Mouse (Mus musculus) left cerebral cortex, postnatal 4 days (tissue): ENCODE measurements around the gene Gm12216. TPM values are rescaled to one million over a fixed set of nuclear protein-coding genes. Genes with fewer than 3 reads are reported as not detected.

Experiments
- DNase-seq: peaks from one replicate; pipeline ENCODE4 v3.0.0-alpha.2; 2022
- intact Hi-C: fragments of 180-260 bp; cut with DNase I; formaldehyde crosslinking; loops from one replicate; pipeline ENCODE4 v1.15.1; 2025
- total RNA-seq, 2 experiments: library from RNA; stranded (reverse); gene quantifications; 2 replicates each; pipeline ENCODE4 v1.2.3; 2021

The Gm12216 gene
- total RNA-seq, 2 experiments from 2014 or later: 1.1 to 1.3 TPM

DNA sequence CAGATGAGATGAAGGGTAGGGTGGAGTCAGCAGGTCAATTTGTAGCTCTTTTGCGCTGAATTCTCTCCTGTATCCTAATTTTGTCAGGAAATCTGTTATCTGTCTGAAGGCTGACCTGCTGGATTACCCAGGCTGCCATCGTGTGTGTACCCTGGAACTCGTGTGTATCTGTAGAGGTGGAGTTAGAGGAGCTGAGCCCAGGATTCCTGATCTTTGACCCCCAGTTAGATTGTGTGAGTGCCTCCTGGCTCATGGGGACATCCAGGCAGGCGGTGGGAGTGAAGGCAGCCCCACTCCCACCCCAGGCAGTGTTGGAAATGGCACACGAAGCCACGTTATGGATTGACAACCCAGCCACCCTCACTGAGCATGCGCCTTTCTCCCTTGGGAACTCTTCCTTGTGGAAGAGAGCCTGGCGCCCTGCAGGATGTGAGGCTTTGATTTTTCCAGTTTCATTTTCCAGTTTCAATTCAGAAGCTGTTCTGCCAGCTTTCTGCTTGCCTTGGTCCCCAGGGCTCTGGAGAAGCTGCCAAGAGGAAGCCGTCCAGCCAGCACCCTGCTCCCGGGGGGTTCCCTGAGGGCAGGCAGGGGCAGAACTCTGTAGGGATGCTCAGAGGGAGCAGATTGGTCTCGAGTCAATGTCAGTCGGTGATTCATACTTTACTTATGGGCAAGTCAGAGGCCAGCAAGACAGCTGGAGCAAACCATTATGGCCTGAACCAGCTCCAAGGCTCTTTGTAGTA, 62.5 kb downstream of the Gm12216 start:
- DNase-seq: no peak
- intact Hi-C loops: no loop called here

DNA sequence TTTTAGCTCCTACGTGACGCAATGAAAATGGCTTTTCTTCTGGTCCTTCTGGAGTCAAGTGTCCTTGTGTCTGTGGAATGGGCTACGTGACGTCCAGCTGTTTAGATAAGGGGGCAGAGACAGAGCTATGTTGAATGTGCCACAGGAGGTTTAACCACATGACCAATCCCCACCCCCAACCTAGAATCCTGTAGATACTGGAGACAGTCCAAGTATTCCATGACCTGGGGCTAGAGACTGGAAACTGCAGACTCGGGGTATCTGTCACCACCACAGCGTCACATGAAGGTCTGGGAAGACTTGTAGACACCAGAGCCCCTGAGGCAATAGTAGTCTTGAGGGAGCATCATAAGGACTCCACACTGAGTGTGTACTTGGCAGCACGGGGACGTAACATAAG, 63.2 kb downstream of the Gm12216 start:
- DNase-seq: no peak
- intact Hi-C loops: no loop called here

DNA sequence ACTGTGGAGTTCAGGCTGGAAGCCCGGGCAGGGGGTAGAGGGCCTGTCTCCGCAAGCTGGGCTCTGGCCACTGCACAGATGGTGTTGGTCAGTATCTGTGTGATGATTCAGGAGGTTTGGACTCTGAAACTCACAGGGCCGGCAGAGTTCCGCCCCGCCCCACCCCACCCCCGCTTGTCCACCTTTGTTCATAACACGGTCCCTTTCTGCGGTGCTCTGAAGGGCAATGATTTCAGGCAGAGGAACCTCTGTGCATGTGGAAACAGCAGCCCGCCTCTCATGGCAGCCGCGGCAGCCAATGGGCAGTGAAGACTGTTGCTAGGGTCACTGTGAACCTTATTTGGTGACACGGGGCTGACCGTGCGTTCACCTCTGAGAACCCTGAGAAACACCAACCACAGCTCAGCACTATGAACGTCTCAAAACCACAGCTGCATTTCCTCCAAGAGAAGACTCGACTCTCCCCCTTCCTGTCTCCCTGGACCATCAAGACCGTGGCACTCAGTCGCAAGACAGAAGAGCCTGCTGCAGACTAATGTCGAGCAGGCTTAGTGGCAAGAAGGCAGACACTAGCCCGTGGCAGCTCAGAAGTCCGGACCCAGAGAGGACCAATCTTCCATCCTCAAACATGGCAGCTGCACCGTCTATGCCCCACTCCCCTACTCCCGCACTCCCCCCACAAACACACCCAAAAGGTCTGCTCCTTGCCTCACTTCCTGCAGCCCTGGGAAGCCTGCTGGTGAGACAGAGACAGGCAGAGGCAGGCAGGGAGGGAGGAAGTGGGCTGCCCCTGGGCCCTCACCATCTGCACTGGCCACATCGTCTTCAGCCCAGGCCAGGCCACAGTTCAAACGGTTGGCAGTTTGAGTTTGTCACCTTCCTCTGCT, 64.1 kb downstream of the Gm12216 start:
- intact Hi-C loops: no loop called here
- DNase-seq: no peak

DNA sequence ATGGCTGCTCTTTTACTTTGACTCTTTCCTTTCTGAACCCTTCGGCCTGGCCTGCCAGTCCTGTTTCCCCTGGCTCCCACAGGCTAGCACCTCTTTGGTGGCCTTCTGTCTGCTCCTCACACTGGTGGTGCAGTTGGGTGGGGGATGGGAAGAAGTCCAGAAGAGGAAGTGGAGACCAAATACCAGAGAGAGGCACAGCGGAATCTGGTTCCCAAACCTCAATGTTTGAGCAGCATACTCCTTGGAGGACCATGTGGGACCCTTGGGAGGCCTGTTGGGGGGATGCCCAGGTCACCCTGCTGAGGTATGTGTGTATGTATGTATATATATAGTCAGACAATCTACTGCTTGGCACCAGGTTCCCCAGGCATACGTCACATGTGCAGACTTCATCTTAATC, 65.0 kb downstream of the Gm12216 start:
- DNase-seq: no peak
- intact Hi-C loops: no loop called here

DNA sequence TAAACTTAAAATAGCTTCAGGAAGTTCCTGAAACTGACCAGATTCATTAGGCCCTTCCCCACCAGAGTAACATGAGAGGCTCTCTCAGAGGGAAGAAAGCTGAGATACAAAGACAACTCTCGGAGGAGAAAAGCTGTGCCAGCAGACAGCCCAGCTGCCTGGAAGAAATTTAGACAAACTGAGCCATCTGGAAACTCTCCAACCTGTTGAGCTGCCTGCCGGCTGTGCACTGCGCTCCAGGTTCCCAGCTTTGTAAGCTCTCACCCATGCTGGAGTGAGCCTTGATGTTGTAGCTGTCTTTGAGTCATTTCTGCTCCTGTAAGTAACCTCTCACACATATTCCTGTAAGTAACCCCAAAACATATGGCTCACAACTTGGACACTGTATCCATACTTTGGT, 66.1 kb downstream of the Gm12216 start:
- intact Hi-C loops: no loop called here
- peak; percentile 59 for DNase-seq

DNA sequence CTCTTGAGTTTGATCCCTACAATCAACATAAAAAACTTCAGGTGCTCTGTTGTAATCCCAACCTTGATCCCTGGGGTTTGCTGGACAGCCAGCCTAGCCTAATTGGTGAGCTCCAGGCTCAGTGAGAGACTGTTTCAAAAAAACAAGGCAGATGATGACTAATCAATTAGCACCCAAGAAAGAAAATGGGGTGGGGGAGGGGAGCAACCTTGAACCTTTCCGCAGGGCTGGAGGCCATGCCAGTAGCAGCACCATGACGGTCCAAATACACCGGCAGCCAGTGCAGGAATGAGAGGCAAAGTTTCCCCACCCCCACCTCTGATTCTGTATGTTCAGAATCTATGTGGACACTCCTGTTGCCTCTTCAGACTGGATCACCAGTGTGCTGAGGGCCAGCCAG, 69.8 kb downstream of the Gm12216 start:
- DNase-seq: no peak
- intact Hi-C loops: no loop called here

DNA sequence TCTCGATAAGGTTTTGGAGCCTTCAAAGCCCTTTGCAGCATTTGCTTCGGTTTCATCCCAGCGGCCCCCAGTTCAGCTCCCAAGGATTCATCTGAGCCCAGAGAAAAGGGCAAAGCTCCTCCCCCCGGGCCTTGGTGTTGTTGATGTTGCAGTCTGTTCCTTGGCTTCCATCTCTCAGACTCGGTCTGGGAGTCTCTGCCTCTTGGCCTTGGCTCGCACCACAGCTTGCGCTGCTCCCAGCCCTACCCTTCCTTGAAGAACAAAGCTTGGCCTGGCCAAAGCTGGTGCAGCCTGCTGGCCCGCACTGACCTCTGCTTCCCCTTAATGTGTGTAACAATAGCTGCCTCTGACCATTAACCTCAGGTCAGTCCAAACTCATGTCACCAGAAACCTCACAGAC, 70.9 kb downstream of the Gm12216 start:
- intact Hi-C loops: no loop called here
- no peak for DNase-seq

DNA sequence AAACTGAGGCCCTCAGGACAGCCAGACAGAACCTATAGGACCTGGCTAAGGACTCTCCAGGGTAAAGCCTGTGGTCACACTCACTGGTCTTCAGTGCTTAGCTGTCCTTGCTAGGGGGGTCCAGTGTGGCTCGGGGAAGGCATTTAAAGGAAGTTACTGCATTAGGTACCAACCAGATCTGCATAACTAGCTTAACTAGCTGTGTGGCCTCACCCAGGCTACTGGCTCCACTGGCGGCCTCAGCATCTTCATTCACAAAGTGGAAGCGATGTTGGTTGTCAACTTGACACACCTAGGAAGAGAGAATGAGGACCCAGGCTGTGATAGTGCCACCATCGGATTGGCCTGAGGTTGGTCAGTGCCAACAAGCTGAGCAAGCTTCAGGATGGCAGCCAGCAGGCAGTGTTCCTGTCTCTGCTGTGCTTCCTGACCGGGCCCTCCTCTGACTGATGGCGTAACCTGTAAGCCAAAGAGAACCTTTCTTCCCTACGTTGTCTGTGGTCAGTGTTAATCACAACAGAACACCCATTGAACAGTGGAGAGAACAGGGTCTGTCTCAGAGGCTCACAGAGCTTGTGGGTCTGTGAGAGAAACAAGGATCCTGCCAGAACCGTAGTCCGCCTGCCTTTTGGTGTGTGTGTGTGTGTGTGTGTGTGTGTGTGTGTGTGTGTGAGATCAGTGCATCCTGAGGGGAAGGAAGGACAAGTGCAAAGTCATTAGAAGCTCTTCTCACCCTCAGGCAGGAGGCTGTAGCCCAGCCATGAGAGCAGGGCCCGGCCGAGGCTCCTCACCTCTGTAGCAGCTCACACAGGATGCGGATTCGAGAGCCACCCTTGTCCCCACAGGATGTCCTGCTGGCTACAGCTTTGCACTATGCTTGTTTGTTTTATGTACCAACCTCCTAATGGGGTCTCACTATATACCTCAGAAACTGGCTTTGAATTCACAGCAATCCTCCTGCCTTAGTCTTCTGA, 72.7 kb downstream of the Gm12216 start:
- DNase-seq: no peak
- intact Hi-C loops: no loop called here

DNA sequence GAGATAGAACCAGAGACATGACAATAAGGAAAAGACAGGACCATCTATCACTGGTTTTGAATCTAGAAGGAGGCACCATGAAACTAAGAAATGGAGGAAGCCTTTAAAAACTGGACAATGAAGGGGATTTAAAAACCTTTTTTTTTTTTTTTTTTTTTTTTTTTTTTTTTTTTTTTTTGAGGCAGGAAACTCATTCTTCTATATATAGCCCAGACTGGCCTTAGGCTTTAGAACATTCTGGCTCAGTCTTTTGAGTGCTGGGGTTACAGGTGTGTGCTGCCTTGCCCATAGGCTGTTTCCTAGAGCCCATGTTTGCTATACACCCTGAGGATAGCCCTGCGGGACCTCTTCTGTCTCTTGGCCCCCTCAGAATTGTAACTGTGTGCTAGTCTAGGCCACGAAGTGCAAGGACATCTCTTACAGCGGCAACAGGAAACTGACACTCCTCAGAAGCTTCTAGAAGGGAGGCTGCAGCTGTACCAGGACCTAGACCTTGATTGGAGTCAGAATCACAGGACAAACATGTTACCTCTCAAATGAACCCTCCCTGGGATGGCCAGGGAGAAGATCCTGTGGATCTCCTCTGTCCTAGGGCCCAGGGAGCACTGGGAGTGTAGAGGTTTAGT, 73.6 kb downstream of the Gm12216 start:
- intact Hi-C loops: no loop called here

DNA sequence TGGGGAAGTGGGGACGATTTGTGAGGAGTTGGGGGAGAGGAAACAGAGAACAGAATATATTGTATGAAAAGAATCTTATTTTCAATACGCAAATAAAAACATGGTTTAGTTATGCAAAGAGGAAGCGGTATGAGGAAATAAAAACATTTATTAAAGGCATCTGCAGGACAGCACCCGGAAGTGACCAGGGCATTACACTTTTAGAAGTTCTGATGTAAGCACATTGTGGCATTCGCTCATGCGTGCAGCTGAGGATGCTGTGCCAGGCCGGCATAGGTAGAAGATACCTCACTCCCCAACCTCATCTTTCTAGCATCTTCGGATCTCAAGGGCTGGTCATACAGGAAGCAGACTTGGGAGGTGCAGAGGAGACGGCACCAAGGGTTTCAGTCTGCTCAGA, 75.8 kb downstream of the Gm12216 start:
- DNase-seq: no peak
- intact Hi-C loops: no loop called here

More for the DNA sequence above, 73.6 kb downstream of the Gm12216 start:
- no peak for DNase-seq

DNA sequence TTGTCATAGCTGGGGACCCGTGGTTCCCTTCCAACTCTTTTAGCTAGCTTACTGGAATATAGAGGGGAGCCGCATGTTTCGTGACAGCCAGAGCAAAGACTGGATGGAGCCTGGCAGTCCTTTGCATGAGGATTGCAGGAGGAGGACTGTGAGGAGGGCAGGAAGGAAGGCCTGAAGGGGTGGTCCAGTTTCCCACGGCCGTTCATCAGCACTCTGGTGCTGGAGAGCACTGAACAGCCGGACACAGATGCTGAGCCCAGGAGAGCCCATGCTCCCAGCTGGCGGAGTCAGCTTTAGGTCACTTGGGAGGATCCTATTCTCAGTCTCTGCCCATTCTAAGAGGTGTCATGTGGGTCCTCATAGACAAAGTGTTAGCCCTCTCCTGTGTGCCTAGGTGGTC, 77.1 kb downstream of the Gm12216 start:
- no peak for DNase-seq
- intact Hi-C loops: no loop called here

DNA sequence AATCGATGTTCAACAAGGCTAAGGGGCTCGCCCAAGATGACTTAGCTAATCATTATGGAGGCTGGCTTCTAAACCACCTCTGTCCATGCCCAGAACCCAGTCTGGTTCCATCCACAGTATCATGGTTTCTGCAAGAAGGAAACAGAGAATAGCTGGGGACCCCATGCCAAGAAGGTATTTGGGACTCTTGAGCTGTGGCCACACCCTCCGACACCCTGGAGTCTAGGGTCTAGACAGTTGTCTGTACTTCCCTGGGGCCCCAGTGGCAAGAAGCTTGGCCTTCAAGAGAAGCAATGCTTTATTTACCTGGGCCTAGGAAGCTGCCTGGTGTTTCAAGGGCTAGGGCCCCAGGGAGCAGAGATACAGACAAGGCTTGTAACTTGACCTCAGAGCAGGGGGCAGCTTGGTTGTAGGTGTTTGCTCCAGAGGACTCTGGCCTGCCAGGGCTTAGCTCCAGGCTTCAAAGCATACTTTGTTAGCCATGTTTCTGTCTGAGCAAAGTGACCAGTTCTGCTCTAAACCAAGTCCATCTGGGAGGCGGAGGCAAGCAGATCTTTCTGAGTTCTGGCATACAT, 77.8 kb downstream of the Gm12216 start:
- no peak for DNase-seq
- intact Hi-C loops: no loop called here

DNA sequence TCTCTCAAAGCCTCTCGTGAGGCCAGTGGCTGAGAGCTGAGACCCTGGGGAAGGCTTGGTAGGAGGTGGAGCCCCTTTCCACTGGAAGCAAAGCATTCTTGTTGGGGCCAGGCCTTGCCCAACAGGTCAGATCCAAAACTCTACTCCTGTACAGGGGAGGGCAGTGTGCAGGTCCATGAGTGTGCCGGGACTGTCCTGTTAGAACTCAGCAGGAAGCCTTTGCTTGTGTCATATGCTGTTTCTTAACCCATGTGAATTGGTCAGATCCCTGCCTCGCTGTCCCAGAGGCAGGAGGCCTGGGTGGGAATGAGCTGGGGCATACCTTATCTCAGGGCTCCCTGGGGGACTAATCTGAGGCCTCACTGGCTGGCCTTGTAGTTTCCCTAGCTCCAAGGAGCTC, 78.8 kb downstream of the Gm12216 start:
- intact Hi-C loops: no loop called here
- DNase-seq: no peak

DNA sequence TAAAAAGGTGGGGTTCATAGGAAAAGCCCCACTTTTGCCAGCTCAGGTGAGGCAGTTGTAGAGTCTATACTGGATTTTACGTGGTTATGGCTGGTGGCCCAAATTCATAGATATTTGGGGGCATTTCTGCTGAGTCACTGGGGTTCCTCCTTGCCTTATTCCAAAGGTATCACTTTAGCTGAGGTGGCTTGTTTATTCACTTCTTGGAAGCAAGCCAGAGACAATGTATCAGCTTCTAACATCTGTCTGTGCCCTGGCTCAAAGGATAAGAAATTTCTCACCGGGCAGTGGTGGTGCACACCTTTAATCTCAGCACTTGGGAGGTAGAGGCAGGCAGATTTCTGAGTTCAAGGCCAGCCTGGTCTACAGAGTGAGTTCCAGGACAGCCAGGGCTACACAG, 79.2 kb downstream of the Gm12216 start:
- DNase-seq: no peak
- intact Hi-C loops: no loop called here

DNA sequence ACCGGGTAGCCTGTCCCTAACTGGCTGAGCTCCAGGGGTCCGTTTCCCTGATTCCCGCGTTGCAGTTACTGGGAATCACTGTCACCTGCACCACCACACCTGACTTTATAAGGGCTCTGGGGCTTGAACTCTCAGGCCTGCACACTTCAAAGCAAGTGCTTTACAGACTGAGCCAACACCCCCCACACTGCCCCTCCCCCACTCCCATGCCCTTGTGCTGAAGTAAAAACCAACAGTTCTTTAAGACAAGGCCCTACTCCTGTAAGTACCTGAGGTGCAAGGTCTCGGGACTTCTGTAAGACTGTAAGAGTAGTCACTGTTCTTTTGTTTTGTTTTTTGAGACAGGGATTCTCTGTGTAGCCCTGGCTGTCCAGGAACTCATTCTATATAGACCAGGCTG, 80.6 kb downstream of the Gm12216 start:
- intact Hi-C loops: no loop called here
- DNase-seq: no peak

DNA sequence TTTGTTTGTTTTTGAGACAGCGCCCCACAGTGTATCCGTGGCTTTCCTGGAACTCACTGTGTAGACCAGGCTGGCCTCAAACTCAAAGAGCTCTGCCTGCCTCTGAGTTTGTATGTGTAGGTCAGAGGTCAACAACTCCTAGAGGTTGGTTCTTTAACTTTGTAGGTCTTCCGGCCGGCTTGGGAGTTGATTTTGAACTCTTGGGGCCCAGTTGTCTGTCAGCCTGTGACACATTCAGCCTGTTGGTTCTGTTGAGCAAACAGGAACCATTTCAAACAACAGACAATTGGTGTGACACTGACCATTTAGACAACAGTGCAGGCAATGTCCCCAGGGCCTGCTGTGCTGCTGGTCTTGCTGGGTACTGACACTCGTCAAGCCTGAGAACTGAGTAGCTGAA, 81.3 kb downstream of the Gm12216 start:
- DNase-seq: no peak
- intact Hi-C loops: no loop called here

DNA sequence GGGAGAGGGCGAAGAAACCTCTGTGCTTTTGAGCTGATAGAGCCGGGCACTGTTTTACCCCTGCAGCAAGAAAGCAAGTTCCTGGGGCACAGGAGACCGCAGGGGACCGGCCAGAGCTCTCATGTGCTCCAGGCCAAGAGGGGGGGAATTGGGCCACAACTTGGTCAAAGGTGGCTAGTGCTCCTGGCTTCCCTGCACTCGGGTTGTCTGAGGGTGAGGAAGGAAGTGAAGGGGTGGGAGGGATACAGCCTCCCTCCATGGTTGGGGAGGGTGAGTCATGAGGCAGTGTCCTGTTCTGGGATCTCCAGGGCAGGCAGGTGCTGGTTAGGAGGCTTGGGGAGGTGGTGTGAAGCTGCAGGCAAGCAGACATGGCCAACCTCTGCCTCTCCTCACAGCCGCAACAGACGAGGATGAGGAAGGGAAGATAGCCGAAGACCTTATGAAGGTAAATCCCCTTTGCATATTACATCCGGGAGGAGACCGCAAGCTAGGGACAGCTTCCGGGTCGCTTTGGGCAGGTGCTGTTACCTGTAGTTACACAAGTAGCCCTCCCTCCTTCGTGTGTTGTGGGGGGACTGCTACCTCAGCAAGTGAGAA, 84.3 kb downstream of the Gm12216 start:
- intact Hi-C loops: no loop called here
- DNase-seq: no peak

DNA sequence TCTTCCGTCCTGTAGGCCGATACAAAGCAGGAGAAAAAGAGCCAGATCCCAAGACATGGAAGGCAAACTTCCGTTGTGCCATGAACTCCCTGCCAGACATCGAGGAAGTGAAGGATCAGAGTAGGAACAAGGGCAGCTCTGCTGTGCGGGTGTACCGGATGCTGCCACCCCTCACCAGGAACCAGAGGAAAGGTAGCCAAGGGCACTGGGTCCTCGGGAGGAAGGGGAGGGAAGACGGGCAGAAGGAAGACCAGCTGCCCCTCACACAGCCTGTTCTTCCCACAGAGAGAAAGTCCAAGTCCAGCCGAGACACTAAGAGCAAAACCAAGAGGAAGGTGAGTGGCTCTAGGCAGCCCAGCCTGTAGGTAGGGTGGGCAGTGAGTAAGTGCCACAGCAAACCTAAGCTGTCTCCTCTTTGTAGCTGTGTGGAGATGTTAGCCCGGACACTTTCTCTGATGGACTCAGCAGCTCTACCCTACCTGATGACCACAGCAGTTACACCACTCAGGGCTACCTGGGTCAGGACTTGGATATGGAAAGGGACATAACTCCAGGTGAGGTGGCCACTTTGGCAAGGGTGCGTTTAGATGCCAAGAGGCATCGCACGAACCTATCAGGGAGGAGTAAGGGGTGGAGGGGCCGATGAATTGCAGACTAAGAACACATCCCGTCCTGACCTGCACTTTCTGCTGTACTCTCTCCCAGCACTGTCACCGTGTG, 85.3 kb downstream of the Gm12216 start:
- no peak for DNase-seq
- intact Hi-C loops: no loop called here

DNA sequence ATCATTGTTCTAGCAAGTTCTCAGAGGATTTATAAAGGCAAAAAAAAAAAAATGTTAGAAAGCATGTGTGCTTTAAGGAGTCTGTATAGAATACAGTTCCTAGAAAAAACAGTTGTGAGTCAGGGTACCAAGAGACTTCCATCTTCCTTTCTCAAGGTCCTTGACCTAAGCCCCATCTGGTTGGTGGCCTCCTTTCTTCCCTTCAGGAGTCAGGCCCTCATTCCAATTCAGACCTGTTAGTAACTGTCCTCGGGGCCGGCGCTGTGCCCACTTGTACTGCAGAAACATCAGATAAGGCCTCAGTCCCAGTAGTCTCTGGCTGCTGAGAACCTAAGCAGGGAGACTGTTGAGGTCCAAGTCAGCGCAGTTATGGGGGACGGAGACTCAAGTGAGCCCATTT, 86.0 kb downstream of the Gm12216 start, which contains the start of gene Gm17334:
Gene Gm17334, minus strand, starts transcription at position 101 of the 400 bp plus-strand sequence.
- no peak for DNase-seq
- intact Hi-C loops: no loop called here
